Mouse (Mus musculus) brown adipose tissue, adult 24 weeks (tissue): Measurements from ENCODE around the gene Acat2. TPM values are rescaled to one million over a fixed set of nuclear protein-coding genes. Genes with fewer than 3 reads are reported as not detected.
"Not testable (repeated sequence)": the region's sequence is repeated elsewhere in the genome, so short reads cannot be mapped to it uniquely, and the experiment has no call there.

Source experiments
- H3K27ac ChIP-seq: fragments of 200-500 bp; replicated peaks from 2 replicates; pipeline ENCODE4 v1.5.1; 2012; ENCODE audit warnings: low read depth, mild to moderate bottlenecking, low read length
- H3K4me1 ChIP-seq: fragments of 200-500 bp; 2 replicates; pipeline ENCODE4 v1.6.1; 2012; ENCODE audit warnings: low read length, mixed read lengths; ENCODE audit not compliant: control insufficient read depth, insufficient read depth, insufficient read length
- H3K4me3 ChIP-seq: fragments of 200-500 bp; 2 replicates; pipeline ENCODE4 v1.5.1; 2012; ENCODE audit warnings: low read depth, mild to moderate bottlenecking, low read length, moderate library complexity; ENCODE audit not compliant: insufficient read depth
- polyA plus RNA-seq: library from polyadenylated mRNA; stranded (reverse); fragments of >200 nt; gene quantifications from 2 replicates; pipeline ENCODE4 v1.2.4, GENCODE M21; 2012; ENCODE audit not compliant: missing spikeins, insufficient read depth, insufficient read length

The Acat2 gene
- polyA plus RNA-seq, result 236 TPM in 2 replicates

DNA sequence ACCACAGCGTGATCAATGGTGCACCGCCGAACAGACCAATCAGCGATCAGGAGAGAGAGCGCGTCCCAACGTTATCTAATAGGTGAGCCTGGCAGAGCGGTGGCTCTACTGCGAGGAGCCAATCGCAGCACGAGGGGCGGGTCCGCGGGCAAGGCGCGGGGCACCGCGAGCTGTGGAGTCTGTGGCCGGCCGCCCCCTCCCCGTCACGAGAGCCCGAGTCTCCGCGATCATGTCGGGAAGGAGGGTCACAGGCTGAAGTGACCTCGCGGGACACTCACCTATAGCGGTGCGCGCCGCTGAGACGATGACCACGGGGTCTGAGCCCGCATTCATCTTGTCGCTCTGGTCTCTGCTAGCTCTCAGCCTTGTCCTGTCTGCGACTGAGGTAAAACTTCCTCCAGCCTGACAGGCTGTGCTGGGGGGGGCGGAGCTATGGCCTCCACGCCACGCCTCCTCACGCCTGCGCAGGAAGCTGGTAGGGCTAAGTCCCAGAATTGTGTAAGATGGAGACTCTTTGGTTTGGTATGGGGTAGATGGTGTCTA lies at the start of gene Acat2:
Acat2 (minus strand) TSS at position 417 of the 543 bp plus-strand sequence.
- H3K4me3 ChIP-seq, result peak within 1 kb of the TSS; percentile 87
- H3K27ac ChIP-seq, result peak within 1 kb of the TSS; percentile 41
- peaks cover 4% of the 10 kb centered on the region; the same call in 1 of the 2 replicates for H3K4me1 ChIP-seq

DNA sequence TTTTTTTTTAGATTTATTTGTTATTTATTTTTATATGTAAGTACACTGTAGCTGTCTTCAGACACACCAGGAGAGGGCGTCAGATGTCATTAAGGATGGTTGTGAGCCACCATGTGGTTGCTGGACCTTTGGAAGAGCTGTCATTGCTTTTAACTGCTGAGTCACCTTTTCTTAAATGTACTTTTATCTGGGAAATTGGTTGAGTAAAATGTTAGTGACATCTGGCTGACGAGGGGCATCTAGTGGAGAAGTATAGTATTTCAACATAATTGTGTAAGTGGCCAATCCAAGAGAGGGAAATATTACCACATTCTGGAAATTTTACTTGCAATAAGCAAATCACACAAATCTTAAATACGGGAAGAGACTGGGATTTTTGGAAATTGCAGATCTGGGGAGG lies 49.3 kb upstream of the Acat2 start:
- no peak overlapping the region for H3K4me3 ChIP-seq
- no peaks in the 10 kb centered on the region; the same call in 1 of the 2 replicates for H3K4me1 ChIP-seq
- H3K27ac ChIP-seq, result no peak overlapping the region

DNA sequence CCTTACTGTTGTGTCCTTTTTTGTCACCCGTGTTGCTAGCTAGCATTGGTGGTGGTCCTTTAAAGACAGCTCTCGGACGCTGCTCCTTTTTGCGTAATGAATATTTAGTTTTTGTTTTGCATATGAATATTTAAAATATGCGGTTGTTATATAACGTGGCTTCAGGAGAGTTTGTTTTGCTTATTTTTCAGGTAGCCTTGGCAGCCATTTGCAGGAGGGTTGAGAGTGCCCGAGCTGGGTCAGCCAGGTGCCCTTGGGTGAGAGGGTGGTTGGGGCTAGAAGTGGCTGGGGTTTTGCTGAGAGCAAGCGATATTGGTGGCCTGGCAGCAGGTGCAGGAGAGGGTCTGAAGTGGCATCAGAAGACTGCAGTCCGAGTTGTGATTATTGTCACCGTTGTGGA lies 48.0 kb upstream of the Acat2 start:
- peak overlapping the region; percentile 82 for H3K4me3 ChIP-seq
- H3K4me1 ChIP-seq, result no peaks in the 10 kb centered on the region; the same call in 1 of the 2 replicates
- peak overlapping the region; percentile 92 for H3K27ac ChIP-seq

GRCm38 (mm10) chr17:13007730-13008425 lies 47.3 kb upstream of the Acat2 start:
- Histone ChIP-seq H3K4me3 (peak overlapping the region; percentile 82), H3K4me1 (no peaks in the 10 kb centered on the region; the same call in 1 of the 2 replicates), H3K27ac (peak overlapping the region; percentile 92)

DNA sequence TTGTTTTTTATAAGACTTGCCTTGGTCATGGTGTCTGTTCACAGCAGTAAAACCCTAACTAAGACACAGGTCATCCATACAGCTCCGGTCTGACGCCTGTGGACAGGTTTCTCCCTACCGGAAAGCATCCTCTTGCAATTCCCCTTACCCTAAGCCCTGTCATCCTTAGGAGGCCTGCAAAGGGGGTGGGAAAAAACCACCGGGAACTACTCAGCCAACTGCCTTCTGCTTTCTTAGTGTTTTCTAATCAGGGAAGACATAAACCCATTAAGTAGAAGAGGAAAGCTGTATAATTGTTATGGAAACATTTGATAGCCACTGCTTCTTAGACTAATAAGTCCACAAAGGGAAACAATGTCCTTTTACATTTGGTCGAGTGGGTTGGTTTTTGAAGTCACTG lies 46.4 kb upstream of the Acat2 start:
- H3K4me1 ChIP-seq, result no peaks in the 10 kb centered on the region; the same call in 1 of the 2 replicates
- peak overlapping the region; percentile 76 for H3K27ac ChIP-seq
- peak overlapping the region; percentile 45 for H3K4me3 ChIP-seq

GRCm38 (mm10) chr17:13006546-13006945 lies 46.0 kb upstream of the Acat2 start, which contains the start of gene Sod2:
TSS of gene Sod2 (plus strand) at chr17:13006846.
- Histone ChIP-seq H3K27ac (peak within 1 kb of the TSS; percentile 76), H3K4me3 (peak within 1 kb of the TSS; percentile 82)
- H3K4me1 ChIP-seq, result not testable (repeated sequence)

GRCm38 (mm10) chr17:13004436-13004835 lies 43.9 kb upstream of the Acat2 start:
- not testable (repeated sequence) for H3K4me3 ChIP-seq, H3K27ac ChIP-seq, H3K4me1 ChIP-seq

GRCm38 (mm10) chr17:13002243-13002642 lies 41.7 kb upstream of the Acat2 start:
- not testable (repeated sequence) for H3K4me1 ChIP-seq

DNA sequence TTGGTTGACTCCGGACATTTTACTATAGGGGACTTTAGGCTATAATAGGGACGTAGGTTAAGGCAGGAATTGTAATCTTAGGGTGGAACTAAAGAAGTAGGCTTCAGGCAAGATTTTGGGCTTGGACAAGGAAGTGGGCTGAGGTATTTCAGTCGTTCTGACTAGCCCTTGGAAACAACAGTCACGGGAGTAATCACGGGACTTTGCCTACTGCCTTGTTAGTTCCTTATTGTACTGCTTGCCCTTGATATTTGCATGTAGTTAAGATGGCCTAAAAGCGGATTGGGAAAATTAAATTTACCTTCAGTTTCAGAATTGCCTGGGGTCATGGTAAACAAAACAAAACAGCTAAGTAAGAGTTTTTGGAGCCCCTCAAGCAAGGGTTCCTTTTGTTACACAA lies 38.5 kb upstream of the Acat2 start:
- Histone ChIP-seq H3K27ac (no peak overlapping the region), H3K4me1 (no peaks in the 10 kb centered on the region)

More at GRCm38 (mm10) chr17:13002243-13002642, 41.7 kb upstream of the Acat2 start:
- H3K4me3 ChIP-seq, H3K27ac ChIP-seq: not testable (repeated sequence)

GRCm38 (mm10) chr17:12997890-12998289 lies 37.3 kb upstream of the Acat2 start:
- H3K4me1 ChIP-seq, result no peaks in the 10 kb centered on the region; the same call in 1 of the 2 replicates
- H3K4me3 ChIP-seq, result no peak overlapping the region
- no peak overlapping the region for H3K27ac ChIP-seq

More for the DNA sequence above, 38.5 kb upstream of the Acat2 start:
- no peak overlapping the region for H3K4me3 ChIP-seq

DNA sequence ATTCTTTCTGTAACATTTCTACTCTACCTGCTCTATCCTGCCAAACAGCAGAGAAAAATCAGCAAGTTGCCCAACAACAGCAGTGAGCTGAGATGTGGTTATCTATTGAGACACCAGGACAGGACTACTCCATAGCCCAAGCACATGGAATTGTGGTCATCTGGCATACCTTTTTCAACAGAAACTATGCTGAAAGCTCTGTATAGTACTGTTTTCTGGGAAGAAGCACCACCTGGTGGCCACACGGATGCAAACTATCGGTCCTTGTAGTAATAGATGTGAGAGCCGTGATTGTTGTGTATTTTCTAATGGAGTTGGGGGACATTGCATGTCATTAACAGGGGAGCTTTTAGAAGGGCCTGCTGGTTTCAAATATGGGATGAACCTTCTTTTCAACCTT lies 35.8 kb upstream of the Acat2 start:
- H3K4me3 ChIP-seq, result no peak overlapping the region
- H3K4me1 ChIP-seq, result no peaks in the 10 kb centered on the region; the same call in 1 of the 2 replicates

DNA sequence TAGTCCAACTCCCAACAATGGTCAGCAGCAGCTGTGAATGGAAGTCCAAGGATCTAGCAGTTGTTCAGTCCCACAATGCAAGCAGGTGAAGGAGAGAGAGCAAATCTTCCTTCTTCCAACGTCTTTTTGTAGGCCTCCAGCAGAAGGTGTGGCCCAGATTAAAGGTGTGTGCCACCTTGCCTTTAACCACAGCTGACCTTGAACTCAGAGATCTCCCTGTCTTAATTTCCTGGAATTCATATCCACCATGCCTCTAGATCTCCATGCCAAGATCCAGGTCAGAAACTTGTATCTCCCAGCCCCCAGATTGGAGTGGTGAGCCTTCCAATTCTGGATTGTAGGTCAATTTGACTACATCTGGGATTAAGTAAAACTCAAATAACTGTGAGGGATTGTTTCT lies 33.5 kb upstream of the Acat2 start, which contains the start of gene Wtap:
Wtap (minus strand) TSS at position 101 of the 400 bp plus-strand sequence.
- Histone ChIP-seq H3K4me3 (peak within 1 kb of the TSS; percentile 99), H3K4me1 (peaks cover 3% of the 10 kb centered on the region), H3K27ac (no peak within 1 kb of the TSS)

More for the DNA sequence above, 35.8 kb upstream of the Acat2 start:
- H3K27ac ChIP-seq, result no peak overlapping the region

DNA sequence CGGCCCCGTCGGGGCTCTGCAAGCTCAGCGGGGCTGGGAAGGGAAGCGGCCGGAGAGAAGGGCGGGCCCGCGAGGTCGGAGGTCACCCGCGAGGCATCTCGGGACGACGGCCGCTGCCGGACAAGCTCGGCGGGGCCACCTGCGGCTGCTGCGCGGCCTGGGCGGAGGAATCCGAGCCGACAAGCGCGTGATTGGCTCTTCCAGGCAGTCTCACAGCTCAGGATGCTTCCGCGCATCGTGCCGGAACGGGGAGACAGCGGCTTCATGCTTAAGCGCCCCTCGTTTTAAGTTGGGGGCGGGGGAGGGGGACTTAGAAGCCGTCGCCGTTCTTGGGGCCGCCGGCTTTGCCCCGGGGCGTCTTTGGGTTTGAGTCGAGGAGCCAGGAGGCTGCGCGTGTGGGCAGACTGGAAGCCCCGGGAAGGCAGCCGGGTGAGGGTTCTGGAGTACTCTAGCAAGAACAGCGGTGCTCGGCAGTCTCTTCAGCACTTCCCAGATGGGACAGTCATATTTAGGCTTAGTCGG lies 32.0 kb upstream of the Acat2 start:
- Histone ChIP-seq H3K4me3 (peak overlapping the region; percentile 99), H3K4me1 (peaks cover 6% of the 10 kb centered on the region), H3K27ac (peak overlapping the region; percentile 75)

DNA sequence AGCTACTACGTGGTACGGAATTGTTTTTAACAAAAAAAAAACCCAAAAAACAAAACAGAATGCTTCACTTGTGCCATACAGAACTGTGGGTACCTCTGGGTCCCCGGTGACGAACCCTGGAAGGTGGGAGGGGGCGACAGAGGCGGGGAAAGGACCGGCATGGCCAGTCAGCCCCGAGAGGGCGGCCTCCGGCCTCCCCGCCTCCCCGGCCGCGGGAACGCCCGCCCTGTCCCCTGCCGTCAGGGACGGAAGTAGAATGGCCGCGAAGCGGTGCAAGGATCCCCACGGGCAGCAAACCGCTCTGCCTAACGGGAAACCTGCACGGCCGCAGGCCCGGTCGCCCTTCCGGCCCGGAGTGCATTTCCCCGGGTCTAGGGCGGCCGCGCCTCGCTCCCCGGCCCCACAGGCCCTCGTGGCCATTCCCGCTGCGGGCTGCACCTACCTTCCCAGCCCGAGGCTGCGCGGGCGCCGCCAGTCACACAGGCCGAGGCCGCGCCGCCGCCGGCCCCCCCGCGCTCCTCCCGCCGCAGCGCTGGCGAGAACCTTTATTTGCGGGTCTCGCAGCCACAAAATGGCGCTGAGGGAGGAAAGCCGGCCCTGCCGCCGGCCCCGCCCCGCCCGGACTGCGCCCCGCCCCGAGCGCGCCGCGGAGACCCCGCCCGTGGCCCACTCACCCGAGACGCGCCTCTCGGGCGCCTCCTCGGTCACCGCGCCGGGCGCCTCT lies 31.2 kb upstream of the Acat2 start:
- Histone ChIP-seq H3K4me3 (peak overlapping the region; percentile 99), H3K4me1 (peaks cover 6% of the 10 kb centered on the region), H3K27ac (peak overlapping the region; percentile 95)

DNA sequence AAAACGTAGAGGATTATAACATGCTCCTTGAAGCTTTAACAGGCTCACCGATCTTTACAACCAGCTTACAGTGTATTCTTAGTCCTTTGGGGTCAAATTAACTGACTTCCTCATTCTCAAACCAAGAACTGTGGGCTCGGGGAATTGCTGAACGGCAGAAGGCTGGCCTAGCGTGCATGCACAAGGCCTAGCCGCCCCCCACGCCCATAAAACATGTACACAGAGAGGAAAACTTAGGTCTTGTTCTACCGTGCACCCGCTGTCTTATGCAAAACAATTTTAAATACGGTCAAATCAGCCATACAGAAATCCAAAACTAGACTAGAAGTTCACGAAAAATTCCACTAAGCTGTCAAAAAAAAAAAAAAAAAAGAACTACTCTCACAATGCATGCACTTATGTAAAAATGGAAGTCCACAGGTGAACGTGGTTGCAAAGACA lies 30.7 kb upstream of the Acat2 start:
- peak overlapping the region; percentile 95; the same call in 1 of the 2 replicates for H3K27ac ChIP-seq
- H3K4me1 ChIP-seq, result peaks cover 6% of the 10 kb centered on the region
- H3K4me3 ChIP-seq, result peak overlapping the region; percentile 99
